Mouse (Mus musculus) hematopoietic multipotent progenitor cell, adult 10-12 weeks (in vitro differentiated cells): ENCODE measurements around the gene Dchs2. TPM values are rescaled to one million over a fixed set of nuclear protein-coding genes. Genes with fewer than 3 reads are reported as not detected.

ENCODE experiments used
- polyA plus RNA-seq: library from polyadenylated mRNA; stranded (reverse); fragments of >175 nt; gene quantifications from 2 replicates; pipeline ENCODE4 v1.2.3, GENCODE M21; 2012; ENCODE audit warnings: low replicate concordance

Dchs2 gene
- not detected in 2 replicates for polyA plus RNA-seq

DNA sequence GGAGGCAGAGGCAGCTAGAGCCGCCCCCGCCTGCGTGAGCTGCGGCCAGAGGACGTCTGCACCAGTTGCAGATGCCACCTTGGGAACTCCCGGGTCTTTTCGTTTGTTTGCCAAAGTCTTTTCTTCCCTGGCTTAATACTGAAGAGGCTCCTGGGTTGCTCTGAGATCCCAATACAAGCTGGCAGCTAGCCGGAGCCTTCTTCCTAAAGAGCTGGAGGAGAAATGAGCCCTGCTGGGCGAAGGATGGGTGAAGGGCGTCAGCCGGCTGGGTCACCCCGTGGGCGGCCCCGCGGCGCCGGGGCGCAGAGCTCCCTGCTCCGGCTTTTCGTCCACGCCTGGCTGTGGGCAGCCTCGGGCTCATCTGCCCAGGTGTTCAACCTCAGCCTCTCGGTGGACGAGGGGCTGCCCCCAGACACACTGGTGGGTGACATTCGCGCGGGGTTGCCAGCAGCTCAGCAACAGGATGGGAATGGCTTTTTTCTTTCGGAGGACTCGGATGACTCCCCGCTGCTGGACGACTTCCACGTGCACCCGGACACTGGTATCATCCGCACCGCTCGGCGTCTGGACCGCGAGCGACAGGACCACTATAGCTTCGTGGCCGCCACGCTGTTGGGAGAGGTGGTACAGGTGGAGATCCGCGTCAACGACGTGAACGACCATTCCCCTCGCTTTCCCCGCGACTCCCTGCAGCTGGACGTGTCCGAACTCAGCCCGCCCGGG lies at the start of gene Dchs2:
Dchs2 (plus strand) TSS at position 223 of the 723 bp plus-strand sequence.

Other genes starting within 250 kb of the Dchs2 start
- not detected in 2 replicates for gene Lrat, start 224.0 kb upstream of the Dchs2 start, polyA plus RNA-seq
- not detected in 2 replicates for gene Fgg, start 120.2 kb upstream of the Dchs2 start, polyA plus RNA-seq
- not detected in 2 replicates for gene Fga, start 101.9 kb upstream of the Dchs2 start, polyA plus RNA-seq
- not detected in 2 replicates for gene Fgb, start 78.1 kb upstream of the Dchs2 start, polyA plus RNA-seq
- 4.4 and 6.3 TPM in 2 replicates for gene Plrg1, start 72.4 kb upstream of the Dchs2 start, polyA plus RNA-seq